Mouse (Mus musculus): Measurements from ENCODE around the gene Odf4. TPM values are rescaled to one million over a fixed set of nuclear protein-coding genes. Genes with fewer than 3 reads are reported as not detected.

Gene Odf4
- polyA plus RNA-seq (2021; fragmentation: Nextera tagmentation): not detected in 2 replicates
- long read RNA-seq, experiment 1: 0 reads
- long read RNA-seq, experiment 2: 0 reads

GRCm38 (mm10) chr11:68926981-68927380 lies at the start of gene Odf4:
Gene Odf4, minus strand, starts transcription at chr11:68927081.

DNA sequence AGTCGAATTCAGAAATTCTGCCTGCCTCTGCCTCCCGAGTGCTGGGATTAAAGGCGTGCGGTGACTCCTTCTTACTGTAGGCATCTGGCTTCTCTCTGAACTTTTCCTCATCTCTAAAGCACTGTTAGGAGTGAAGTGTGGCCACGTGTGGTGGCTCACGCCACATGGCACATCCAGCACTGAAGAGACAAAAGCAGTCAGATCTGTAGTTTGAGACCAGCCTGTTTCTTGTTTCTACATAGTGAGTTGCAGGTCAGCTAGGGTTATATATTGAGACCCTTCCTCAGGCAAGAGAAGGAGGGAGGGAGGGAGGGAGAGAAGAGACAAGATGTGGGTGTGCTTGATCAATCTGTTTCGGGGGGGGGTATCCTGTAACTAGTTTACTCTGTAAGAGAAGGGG lies 48.2 kb upstream of the Odf4 start, which contains the start of gene Rangrf:
Rangrf (minus strand) TSS at position 101 of the 400 bp plus-strand sequence.

GRCm38 (mm10) chr11:68967337-68968282 lies 40.7 kb upstream of the Odf4 start, which contains the start of gene Slc25a35:
Gene Slc25a35, plus strand, starts transcription at chr11:68968131.

DNA sequence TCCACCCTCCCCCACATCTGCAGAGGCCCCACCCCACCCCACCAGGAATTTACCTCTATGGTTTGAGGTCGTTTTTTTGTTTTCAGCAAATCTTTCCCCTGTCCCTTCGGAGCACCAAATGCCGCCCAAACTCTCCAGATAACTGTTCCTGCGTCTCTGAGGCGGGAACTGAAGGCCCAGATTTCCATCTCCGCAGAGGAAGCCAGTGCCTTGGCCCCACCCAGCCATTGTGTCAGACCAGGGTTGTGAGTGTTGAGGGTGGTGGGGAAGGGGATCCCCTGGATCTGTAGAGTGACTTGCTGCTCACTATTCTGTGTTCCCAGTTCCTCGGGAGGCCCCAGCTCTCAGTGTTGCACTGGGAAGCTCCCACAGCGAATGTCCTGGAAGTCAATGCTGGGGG lies 30.4 kb upstream of the Odf4 start, which contains the start of gene Arhgef15:
Arhgef15 (minus strand) TSS at position 173 of the 400 bp plus-strand sequence.

GRCm38 (mm10) chr11:68901351-68902046 lies 25.4 kb downstream of the Odf4 start, which contains the start of gene Rpl26:
Gene Rpl26, plus strand, starts transcription at chr11:68901583.

GRCm38 (mm10) chr11:68888253-68888652 lies 38.6 kb downstream of the Odf4 start, which contains the start of gene Rnf222:
Gene Rnf222, plus strand, starts transcription at chr11:68888553.

Other genes with a start within 250 kb of the Odf4 start
- 27.4 and 31.9 TPM in 2 replicates for gene Myh10, start 235.5 kb downstream of the Odf4 start, polyA plus RNA-seq (2021; fragmentation: Nextera tagmentation)
- gene Ndel1, start 55.2 kb downstream of the Odf4 start, polyA plus RNA-seq (2021; fragmentation: Nextera tagmentation): 71.2 and 71.4 TPM in 2 replicates
- not detected in 2 replicates for gene Rnf222, start 38.5 kb downstream of the Odf4 start, polyA plus RNA-seq (2021; fragmentation: Nextera tagmentation)
- 3,357 and 3,616 TPM in 2 replicates for gene Rpl26, start 25.5 kb downstream of the Odf4 start, polyA plus RNA-seq (2021; fragmentation: Nextera tagmentation)
- gene Arhgef15, start 30.4 kb upstream of the Odf4 start, polyA plus RNA-seq (2021; fragmentation: Nextera tagmentation): 2.4 TPM in 2 replicates
- 1.9 and 2.4 TPM in 2 replicates for gene Slc25a35, start 41.0 kb upstream of the Odf4 start, polyA plus RNA-seq (2021; fragmentation: Nextera tagmentation)
- 25.3 and 26.8 TPM in 2 replicates for gene Rangrf, start 48.1 kb upstream of the Odf4 start, polyA plus RNA-seq (2021; fragmentation: Nextera tagmentation)
- gene Pfas, start 81.4 kb upstream of the Odf4 start, polyA plus RNA-seq (2021; fragmentation: Nextera tagmentation): 8.4 and 21.6 TPM in 2 replicates
- gene Ctc1, start 88.8 kb upstream of the Odf4 start, polyA plus RNA-seq (2021; fragmentation: Nextera tagmentation): 16.8 and 19.8 TPM in 2 replicates
- 0.54 TPM in 2 replicates for gene Aurkb, start 118.6 kb upstream of the Odf4 start, polyA plus RNA-seq (2021; fragmentation: Nextera tagmentation)
- 11.4 and 13.2 TPM in 2 replicates for gene Borcs6, start 132.6 kb upstream of the Odf4 start, polyA plus RNA-seq (2021; fragmentation: Nextera tagmentation)
- gene Tmem107, start 143.7 kb upstream of the Odf4 start, polyA plus RNA-seq (2021; fragmentation: Nextera tagmentation): 40.3 and 42.2 TPM in 2 replicates
- 412 and 583 TPM in 2 replicates for gene Vamp2, start 161.4 kb upstream of the Odf4 start, polyA plus RNA-seq (2021; fragmentation: Nextera tagmentation)
- 30.5 and 39.5 TPM in 2 replicates for gene Per1, start 168.1 kb upstream of the Odf4 start, polyA plus RNA-seq (2021; fragmentation: Nextera tagmentation)
- gene Hes7, start 193.3 kb upstream of the Odf4 start, polyA plus RNA-seq (2021; fragmentation: Nextera tagmentation): 0.53 and 0.58 TPM in 2 replicates
- gene 9130213A22Rik, start 195.5 kb upstream of the Odf4 start, polyA plus RNA-seq (2021; fragmentation: Nextera tagmentation): 0.84 and 0.90 TPM in 2 replicates
- gene Aloxe3, start 198.8 kb upstream of the Odf4 start, polyA plus RNA-seq (2021; fragmentation: Nextera tagmentation): 5.9 and 8.6 TPM in 2 replicates
- gene Alox12b, start 229.9 kb upstream of the Odf4 start, polyA plus RNA-seq (2021; fragmentation: Nextera tagmentation): 2.7 and 2.8 TPM in 2 replicates